Mouse (Mus musculus): ENCODE measurements around the gene Clec4a2. TPM values are rescaled to one million over a fixed set of nuclear protein-coding genes. Genes with fewer than 3 reads are reported as not detected.

The Clec4a2 gene
- 2.5 and 6.4 TPM in 2 replicates for polyA plus RNA-seq (2012; rRNA removed; ENCODE audit: low replicate concordance)

DNA sequence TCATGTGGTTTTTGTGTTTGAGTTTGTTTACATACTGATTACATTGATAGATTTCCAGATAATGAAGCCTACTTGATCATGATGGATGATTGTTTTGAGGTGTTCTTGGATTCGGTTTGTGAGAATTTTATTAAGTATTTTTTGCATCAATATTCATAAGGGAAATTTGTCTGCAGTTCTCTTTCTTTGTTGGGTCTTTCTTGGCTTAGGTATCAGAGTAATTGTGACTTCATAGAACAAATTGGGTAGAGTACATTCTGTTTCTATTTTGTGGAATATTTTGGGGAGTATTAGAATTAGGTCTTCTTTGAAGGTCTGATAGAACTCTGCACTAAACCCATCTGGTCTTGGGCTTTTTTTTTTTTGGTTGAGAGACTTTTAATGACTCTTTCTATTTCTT lies at the start of gene Clec4a2:
Gene Clec4a2 (plus strand): TSS at position 301 of the 400 bp plus-strand sequence.

DNA sequence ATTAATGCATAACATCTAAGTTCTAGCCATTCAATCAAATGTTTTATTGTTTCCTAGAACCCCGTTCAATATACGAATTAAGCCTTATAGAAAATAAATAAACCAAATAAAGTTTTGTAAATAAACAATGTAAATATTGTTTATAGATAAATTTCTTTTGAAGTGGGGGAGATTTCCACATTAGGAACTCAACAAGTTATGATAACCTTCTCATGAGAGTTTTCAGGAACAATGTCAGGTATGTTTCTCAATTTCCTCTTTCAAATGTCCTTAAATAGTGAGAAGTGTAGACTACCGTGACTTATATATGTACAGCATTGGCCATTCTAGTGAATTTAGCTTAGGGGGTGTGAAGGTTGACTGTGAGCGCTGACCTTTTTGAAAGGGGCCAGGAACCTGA lies 66.4 kb downstream of the Clec4a2 start, which contains the start of gene Clec4b2:
Gene Clec4b2 (plus strand): TSS at position 301 of the 400 bp plus-strand sequence.

Other genes starting within 250 kb of the Clec4a2 start
- 9.5 and 23.8 TPM in 2 replicates for gene Necap1, start 232.0 kb upstream of the Clec4a2 start, polyA plus RNA-seq (2012; rRNA removed; ENCODE audit: low replicate concordance)
- 4.8 and 14.8 TPM in 2 replicates for gene Clec4a1, start 184.6 kb upstream of the Clec4a2 start, polyA plus RNA-seq (2012; rRNA removed; ENCODE audit: low replicate concordance)
- gene Clec4a3, start 153.9 kb upstream of the Clec4a2 start, polyA plus RNA-seq (2012; rRNA removed; ENCODE audit: low replicate concordance), result 1.9 and 7.7 TPM in 2 replicates
- not detected in 2 replicates for gene Clec4a4, start 116.1 kb upstream of the Clec4a2 start, polyA plus RNA-seq (2012; rRNA removed; ENCODE audit: low replicate concordance)
- gene Clec4b1, start 56.5 kb upstream of the Clec4a2 start, polyA plus RNA-seq (2012; rRNA removed; ENCODE audit: low replicate concordance), result 5.3 and 13.1 TPM in 2 replicates
- gene Clec4b2, start 66.5 kb downstream of the Clec4a2 start, polyA plus RNA-seq (2012; rRNA removed; ENCODE audit: low replicate concordance), result not detected in 2 replicates
- 2.8 and 5.1 TPM in 2 replicates for gene Clec4n, start 123.4 kb downstream of the Clec4a2 start, polyA plus RNA-seq (2012; rRNA removed; ENCODE audit: low replicate concordance)
- gene Clec4d, start 155.7 kb downstream of the Clec4a2 start, polyA plus RNA-seq (2012; rRNA removed; ENCODE audit: low replicate concordance), result 0.16 and 0.23 TPM in 2 replicates
- gene Clec4e, start 183.4 kb downstream of the Clec4a2 start, polyA plus RNA-seq (2012; rRNA removed; ENCODE audit: low replicate concordance), result 0.11 and 0.12 TPM in 2 replicates
- gene Vmn2r19, start 201.9 kb downstream of the Clec4a2 start, polyA plus RNA-seq (2012; rRNA removed; ENCODE audit: low replicate concordance), result not detected in 2 replicates